Mouse (Mus musculus): ENCODE measurements around the gene Cacna2d3.

Cacna2d3 gene

DNA sequence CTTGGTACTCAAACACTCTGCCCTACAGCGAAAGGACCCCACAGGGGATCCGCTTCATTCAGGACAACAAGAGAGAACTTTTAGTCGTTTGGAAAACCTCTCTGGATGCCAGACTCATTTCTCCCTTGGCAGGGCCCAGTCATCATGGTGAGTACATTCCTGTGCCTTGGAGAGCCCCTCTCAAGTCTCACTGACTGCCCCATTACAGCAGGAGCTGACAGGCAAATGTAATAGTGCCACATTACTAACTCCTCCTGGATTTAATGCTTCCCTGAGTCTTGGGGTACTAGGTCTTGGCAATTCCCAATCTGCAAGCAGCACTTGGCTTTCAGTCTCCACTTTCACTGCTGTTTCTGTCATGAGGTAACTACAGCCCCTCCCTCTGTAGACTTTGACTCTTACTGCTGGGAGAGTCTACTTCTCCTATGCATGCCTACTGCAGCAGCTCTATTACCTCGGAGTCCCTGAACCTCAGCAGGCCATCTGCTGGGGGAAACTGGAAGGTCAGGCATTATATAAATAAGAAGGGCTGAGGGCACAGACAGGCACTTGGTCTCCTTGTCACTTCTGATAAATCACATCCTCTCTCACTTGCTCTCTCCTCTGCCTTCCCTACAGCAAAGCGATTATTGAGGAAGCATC lies 454.3 kb downstream of the Cacna2d3 start:
- no peak for DNase-seq (ENCODE audit: low read depth, low spot score)

DNA sequence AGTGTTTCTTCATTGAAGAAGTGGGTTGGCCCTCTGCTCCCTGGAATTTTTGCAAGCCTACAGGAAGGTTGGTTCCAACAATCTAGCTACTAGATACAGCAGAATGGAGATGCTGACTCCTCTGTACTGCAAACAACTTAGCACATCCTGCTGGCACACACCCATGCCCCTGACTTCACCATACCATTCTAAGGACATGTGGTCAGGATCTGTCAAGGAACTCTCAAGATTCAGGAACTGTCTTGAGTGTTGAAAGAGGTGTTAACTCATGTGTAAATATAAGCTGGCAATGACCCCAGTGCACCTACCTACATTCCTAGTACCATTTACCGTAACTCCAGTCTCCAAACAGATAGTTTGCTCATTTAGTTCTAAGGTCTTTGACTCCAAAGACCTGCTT lies 461.0 kb downstream of the Cacna2d3 start:
- no peak for DNase-seq (ENCODE audit: low read depth, low spot score)

DNA sequence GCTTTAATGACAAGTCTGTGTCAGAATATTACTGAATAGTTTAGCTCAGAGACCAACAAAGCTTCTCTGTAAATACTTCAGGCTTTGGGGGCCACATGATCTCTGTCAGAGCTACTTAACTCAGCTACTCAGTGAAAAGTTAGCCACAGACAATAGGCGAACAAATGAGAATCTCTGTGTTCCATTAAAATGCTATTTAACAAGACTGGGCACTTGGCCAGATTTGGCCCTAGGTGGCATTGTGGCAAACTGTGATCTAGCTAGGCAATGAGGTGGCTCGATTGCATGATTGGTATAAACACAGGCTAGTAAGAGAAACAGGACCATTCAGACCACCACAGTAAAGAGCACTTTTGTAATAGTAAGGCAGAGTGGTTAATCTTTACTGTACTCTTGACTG lies 478.1 kb downstream of the Cacna2d3 start:
- DNase-seq (ENCODE audit: low read depth, low spot score): no peak

DNA sequence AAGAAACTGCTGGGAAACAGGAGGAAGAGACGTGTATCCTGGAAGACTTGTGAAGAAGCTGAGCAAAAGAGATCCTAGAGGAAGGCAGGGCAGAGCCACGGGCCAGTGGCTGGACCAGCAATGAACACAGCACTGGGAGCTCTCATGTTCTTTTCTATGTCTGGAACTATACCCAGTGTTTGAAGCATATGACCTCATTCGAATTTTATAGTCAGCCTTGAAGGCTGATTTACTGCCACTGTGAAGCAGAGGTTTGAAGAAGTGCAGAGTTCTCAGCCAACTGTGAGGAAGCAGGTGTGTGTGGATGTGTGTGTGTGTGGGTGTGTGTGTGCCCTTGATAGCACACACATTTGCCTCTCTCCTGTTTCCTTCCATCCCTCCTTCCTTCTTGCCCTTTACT lies 483.2 kb downstream of the Cacna2d3 start:
- DNase-seq (ENCODE audit: low read depth, low spot score): no peak

DNA sequence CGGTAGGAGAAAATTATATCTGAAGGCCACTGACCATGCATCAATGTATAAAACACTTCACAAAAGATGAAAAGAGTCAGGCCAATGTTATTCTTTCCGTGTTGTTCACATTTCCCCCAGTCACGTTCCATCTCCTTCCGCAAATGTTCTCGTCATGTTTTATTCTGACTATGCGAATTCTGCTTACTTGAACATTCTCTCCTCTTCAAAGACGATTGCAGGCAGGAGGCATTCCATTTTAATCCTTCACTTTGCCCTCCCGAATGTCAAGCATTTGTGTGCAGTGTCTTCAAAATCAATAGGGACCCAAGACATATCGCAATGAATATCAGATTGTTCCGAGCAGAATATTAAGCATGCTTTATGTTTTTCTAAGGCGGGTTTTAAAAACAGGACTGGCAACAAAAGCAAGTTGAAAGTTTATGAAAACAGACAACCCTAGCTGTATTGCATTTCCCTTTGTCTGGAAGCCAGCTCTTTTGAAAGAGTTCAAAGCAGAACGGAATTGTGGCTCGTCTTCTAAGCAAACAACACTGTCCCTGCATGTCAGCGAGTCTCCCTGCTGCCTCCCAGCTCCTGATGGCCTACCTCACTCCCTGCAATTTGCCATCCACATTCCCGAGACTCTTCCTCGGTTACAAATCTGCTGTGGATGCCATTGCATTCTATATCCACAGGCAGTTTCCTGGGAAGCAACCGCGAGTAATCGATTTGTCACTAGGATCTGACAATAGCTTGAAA lies 492.5 kb downstream of the Cacna2d3 start:
- no peak for DNase-seq (ENCODE audit: low read depth, low spot score)

DNA sequence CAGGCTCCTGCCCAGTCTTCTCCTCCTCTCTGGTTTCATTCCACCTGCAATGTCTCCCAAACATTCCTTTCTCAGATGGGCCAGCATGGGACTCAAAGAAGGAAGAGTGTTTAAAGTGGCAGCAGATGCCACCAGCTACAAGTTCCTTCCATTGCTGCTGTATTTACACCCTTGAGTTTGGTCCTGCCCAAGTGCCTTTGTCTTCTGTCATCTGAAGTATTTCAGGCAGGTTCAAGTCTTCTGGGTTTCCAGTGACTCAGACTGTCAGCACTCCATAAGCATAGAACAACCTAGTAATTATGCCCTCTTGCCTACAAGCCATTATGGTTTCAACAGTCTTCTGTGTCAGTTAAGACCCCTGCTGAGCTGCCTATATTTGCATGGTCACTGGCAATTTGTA lies 493.2 kb downstream of the Cacna2d3 start:
- DNase-seq (ENCODE audit: low read depth, low spot score): no peak

DNA sequence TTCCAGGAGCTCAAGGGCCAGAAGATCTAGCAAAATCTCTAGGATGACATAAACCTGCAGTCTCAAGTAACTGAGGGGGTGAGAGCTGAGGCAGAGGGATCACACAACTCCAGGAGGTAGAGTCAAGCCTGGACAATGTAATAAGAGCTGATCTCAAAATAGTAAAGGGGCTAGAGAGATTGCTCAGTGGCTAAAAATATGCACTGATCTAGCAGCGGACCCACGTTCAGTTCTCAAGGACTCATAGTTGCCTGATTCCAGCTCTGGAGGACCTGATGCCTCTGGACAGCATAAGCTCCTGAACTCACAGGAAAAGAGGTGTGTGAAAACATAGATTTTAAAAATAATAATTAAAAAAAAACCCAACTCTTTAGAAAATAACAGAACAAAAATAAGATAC lies 493.7 kb downstream of the Cacna2d3 start:
- no peak for DNase-seq (ENCODE audit: low read depth, low spot score)

DNA sequence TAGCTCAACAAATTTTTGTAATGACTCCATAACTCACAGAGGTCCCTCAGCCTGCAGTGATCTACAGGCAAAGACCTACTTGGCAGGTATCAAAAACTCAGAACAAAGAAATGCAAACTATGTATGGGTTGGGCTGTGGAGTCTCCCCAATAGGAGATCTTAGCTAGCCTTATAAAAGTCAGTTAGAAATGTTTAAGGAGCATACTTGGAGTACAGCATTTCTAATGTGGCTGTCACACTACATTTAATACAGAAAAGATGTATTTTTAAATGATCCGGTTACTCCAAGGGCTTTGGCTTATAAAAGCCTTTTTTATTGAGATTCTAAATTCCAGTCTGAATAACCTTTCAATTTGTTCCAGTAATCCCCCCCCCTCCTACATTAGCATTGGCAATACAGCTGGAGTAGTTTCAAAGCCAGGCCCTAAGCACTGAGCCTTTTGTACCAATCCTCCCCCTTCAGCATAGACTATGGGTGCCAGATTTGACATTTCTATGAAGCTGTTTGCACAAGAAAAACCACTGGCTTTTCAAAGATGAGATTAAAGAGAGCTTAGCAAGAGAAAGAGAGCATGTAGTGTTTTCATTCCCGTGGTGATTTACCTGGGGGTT lies 495.8 kb downstream of the Cacna2d3 start:
- DNase-seq (ENCODE audit: low read depth, low spot score): no peak

DNA sequence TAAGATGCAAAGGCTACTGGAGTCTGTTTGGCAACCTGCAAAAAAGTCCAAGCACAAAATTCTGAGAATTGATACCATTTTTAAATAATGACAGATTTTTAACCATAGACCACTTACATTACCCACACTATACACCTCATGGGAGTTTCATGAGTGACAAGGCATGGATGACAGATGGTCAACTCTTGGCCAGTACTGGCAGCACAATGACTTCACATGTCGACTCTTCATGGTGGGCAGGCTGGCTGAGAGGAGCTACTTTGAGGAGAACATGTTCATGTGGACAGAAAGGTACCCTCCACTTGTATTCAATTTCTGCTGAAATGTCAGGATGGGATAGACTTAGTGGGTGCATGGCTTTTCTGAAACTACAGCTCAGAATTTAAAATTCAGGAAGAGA lies 498.7 kb downstream of the Cacna2d3 start:
- no peak for DNase-seq (ENCODE audit: low read depth, low spot score)

DNA sequence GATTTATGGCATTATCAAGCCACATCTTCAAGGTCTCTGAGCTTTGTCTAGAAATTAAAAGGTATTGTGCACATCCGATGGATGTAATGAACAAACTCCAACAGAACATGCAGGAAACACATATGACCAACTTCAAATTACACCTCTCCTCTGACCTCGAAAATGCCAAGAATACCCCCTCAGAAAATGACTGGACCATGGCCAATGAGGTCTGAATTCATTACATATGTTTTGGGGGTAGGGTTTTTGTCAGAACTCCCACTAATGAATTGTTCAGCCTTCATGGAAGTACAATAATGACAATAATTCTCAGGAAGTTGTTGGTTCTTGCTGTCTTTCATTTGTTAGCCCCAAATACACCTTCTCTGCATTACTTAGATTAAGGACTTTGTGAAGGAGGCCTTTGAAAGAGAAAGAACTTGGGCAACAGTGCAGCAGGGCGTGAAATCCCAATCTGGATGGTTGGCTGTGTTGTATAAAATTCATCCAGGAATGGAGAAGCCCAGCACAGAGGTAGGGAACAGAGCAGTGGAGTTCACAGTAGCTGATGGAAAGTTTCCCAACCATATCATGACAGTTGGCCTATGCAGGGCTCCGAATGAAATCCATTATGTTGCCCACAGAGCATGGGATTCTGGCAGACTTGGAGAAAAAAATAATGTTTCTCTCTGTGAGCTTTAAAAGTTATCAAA lies 499.3 kb downstream of the Cacna2d3 start:
- no peak for DNase-seq (ENCODE audit: low read depth, low spot score)

DNA sequence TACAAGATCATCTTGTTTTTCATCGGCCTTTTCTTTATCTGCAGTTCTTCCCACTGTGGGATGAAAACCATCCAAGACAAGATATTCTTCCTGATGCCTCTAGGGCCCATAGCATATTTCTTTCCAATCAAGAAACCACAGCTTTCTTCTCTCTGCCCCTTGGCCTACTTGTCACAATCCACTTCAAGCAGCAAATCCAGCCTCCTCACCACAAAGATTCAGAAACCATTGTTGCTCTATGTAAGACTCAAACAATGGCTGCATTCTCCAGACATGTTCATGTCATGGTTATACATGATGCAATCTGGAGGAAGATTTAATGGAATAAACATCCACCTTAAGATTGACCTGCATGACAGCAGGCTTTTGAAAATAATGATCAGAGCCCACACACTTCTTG lies 505.6 kb downstream of the Cacna2d3 start:
- no peak for DNase-seq (ENCODE audit: low read depth, low spot score)

DNA sequence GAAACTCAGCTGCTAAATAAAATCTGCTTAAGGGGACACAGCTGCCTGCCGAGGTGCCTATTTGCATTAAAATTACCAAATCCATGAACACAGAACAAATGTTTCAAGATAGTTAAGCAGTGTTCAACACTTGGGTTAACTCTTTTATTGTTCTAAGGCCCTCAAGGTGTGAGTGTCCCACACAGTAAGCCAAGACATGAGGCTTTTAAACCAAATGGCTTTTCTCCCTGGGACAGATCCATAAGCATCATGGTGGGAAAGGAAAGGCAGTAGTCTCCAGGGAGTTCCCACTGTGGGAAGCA lies 516.7 kb downstream of the Cacna2d3 start:
- DNase-seq (ENCODE audit: low read depth, low spot score): no peak

DNA sequence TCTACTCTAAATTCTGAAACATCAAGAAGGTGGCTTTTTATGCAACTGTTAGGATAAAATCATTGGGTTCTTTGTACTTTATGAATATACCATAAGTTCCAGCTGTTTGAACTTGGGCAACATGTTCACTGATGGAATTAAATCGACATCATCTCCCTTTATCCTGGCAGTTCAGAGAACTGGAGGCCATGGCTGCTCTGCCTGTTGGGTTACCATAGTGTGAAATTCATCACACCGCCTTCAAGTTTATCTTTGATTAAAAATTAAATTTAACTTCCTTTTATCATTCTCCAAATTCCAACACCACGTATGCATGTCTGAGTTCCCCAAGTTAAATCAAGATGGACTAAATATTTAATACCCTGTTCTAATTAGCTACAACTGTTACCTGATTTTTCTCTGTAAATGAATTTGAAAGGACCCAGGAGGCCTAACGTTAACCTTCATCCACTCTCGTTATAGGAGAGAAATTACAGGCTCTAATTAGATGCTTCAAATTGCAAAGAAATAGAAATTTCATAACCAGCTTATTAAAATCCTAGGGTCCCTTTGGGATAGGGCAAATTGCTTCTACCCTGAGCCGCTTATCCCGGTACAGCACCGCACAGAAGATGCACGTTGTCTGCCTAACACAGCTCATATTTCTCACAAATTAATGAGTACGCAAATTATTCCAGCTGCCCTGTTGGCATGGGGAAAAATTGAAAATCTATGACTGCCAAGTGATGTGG lies 517.3 kb downstream of the Cacna2d3 start:
- DNase-seq (ENCODE audit: low read depth, low spot score): no peak

DNA sequence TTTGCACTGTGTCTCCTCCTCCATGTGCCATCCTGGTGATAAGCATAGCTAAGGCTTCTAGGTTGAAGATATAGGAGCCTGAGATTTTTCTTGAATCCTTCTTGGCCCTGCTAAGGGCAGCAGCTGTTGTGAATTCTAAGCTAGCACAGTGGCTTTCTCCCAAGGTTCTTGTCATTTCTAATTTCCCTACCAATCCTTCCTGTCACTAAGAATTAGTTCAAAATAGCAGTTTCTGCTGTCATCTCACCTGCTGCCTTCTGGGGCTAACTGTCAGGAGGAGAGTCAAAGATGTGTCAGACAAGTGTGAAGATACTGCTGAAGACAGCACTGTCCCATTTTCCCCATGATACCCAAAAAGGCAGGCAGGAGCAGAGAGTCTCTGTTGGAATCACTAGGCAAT lies 525.5 kb downstream of the Cacna2d3 start:
- no peak for DNase-seq (ENCODE audit: low read depth, low spot score)

DNA sequence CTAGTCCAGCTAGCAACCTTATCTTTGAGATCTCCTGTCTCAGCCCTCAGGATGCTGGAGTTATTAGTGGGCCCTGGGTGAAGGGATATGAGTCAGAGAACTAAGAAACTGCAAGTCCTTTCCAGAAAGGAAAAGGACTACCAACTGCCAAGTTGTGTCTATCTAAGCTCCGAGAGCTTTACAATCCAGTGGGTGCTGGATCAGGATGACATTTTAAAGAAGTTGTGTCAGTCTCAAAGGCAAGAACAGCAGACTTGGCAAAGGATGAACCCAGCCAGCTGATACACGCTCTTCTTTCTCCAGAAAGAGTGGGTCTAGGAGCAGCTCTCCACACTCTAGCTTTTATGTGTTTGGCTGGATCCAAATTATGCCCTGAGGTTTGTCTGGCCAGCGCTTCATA lies 530.2 kb downstream of the Cacna2d3 start:
- no peak for DNase-seq (ENCODE audit: low read depth, low spot score)

DNA sequence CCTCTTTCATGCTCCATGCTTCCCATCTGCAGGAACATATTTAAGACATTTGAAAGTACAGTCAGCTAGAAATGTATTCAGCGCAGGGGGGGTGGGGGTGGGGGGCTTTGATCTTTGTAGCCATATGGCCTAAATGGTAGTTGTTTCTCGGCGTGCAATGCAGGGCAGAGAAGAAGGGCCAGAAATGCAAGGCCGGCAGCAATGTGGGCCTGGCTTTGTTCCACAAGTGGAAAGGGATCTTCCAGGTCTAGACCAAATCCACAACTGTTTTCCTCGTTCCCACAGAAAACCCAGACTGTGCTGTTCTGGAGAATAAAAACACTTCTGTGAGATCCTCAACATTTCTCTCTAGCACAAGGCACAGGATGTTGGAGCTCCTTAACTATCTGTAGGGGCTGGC lies 537.9 kb downstream of the Cacna2d3 start:
- no peak for DNase-seq (ENCODE audit: low read depth, low spot score)

DNA sequence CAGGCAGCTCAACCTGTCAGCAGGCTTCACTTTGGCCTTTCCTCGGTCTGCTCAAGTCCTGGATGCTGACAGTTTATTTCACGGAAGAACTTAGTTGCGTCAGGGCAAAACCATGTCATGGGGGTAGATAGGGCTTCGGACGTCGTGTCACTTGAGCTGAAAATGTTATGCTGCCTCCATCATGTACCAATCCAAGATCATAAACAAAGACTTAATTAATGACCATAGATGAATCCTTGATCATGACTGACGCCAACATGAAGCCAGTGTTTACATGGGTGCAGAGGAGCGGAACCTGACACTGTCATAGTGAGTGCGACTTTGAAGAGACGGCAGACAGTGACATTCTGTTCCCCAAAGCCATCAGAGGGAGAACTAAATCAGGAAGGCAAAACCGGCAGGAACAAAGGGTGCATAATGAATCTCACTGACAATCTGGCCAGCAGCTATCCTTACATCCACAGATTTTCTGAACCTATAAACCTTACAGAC lies 542.2 kb downstream of the Cacna2d3 start:
- DNase-seq (ENCODE audit: low read depth, low spot score): no peak

DNA sequence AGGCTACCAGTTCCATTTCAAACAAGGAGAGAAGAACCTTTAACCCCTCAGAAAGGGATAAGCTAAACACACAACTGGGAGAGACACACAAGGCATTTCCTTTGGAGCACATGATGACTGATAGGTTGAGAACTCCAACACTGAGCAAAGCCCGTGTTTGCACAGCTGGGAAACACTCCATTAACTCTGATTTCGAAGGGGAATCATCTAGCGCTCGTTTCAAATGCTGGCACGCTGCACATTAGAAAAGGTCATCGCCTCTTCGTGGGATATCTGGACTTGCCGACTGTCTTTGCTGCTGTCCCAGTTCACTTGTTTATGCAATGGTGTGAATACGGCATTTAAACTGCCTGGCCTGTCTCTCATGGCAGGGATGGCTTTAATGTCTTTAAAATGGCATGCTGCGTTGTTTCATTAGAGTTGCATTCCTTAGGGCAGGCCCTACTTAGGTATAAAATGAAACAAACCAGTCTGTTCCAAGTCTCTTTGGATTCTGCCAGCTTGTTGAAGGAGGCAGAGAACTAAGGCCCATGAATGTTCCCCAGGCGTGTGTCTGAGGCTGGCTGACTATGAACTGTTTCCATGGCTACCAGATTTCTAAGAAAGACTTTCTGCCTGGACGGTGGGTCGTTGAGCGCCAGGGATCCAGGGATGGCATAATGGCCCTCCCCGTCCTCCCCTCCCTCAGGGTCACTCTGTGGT lies 542.8 kb downstream of the Cacna2d3 start:
- DNase-seq (ENCODE audit: low read depth, low spot score): no peak

DNA sequence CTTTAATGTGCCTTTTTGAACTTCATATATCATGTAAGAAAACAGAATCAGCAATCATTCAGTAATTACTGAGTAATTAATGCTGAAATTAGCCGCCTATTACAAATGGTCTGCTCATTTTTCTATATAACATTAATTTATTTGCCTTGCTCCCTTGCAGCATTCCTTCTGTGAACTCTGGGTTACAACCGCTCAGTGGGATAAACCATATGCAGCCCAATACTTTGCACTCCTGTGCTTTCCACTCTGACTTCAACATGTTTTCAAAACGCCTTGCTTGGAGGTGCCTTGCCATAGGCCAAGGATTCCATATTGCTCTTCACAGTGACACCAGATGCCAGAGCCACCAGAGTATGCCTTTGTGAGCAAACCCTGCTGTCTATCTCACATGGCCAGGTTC lies 546.9 kb downstream of the Cacna2d3 start:
- DNase-seq (ENCODE audit: low read depth, low spot score): no peak

DNA sequence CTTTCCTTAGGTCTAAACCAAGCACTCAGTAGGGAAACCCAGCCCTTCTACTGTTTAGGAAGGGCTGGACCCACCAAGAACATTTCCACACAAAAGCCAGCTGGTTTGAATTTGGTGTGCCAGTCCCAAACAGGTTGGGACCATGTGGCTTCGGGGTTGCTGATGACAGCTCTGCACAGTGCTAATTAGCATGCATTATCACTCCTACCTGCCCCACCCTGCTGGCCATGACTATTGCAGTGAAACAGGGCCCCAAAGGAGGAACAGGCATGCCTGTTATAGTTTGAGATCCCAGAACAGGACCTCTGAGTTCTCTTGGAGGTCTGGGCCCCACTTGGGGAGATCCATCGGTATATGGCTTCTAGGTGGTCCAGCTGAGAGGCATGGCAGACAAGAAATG lies 549.5 kb downstream of the Cacna2d3 start:
- no peak for DNase-seq (ENCODE audit: low read depth, low spot score)

DNA sequence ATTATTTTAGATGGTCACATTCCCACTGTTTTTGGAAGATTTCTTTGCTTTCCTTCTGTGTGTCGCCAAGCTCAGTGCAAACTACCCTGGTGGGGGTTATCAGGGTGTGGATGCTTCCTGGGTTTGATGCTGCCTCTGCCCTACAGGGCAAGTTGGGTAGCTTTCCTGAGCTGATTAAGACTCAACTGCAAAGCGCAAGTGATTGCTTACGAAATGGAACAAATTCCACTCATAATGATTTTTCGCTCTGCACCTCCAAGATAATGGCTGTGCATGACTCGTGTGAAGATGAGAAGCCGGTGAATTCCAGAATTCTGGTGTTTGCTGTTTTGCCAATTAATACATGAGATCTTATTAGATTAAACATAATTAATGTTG lies 557.0 kb downstream of the Cacna2d3 start:
- no peak for DNase-seq (ENCODE audit: low read depth, low spot score)

All from c-Kit-negative CD71-positive TER-119-positive erythroid progenitor cells, embryonic 14.5 days (primary cell).